Mouse (Mus musculus) monocyte, adult 2 months (primary cell): ENCODE results near the gene Zpbp2.

ENCODE experiments used
- DNase-seq, 2 experiments: peaks; one replicate each; pipeline ENCODE4 v3.0.0; 2022; ENCODE audit warnings: low spot score in 2 of 2, low read depth in 1 of 2

Gene Zpbp2

DNA sequence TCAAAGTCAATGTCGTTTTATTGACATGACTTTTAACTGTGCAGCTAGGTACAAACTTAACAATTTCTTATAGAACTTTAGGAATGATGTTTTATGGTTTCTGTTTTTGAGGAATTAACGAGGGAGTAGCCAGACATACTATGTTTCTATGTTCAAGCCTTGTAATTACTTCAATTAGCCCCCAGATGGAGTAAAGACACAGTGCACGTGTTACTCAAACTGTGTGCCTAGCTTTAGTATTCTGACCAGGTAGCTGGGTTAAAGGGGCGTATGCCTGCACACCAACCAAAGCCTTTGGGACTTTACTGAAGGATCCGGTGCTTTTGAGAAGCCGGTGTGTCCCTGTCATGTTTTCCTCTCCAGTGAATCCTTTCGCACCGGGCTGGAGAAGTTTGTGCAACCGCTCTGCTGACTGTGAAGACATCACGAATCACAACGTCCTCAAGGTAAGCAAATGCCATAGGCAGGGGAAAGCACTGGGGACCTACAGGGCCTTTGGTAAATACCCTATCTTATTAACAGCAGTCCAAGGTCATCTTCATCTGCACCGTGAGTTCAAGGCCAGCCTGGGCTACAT, 4.3 kb downstream of the Zpbp2 start:
- no peak for DNase-seq

DNA sequence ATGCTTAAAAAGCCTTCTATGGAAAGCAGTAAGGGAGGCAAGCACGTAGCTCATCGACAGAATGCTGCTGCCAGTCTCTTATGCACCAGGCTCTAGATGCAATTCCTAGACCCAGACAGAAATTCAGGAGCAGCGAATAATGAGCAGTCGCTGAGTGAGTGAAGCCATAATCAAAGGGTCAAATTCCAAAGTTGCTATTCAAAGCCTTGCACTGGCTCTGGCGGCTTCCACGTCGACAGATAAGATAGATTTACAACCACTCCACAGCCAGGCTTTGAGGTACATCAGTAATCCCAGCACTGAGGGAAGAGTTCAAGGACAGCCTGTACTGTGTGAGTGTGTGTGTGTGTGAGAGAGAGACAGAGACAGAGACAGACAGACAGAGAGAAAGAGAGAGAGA, 10.0 kb downstream of the Zpbp2 start:
- DNase-seq = no peak

DNA sequence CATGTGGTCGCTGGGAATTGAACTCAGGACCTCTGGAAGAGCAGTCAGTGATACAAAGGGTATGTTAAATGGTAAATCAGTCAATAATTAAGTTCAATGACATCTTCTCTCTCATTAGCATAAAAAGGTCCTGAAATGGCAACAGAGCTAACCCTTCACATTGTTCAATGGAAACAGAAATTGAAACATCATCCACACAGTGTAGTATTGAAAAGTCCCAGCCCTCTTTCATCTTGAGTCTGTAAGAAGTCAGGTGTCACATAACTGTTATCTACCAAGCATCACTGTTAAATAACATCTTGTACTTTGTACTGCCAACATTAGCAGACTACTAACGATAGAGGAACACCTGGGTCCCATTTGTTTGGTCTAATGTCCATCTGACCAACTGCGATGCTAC, 12.1 kb downstream of the Zpbp2 start:
- no peak for DNase-seq

- DNase-seq = no peak
Measured at GRCm38 (mm10) chr11:98563921-98564414, 13.1 kb downstream of the Zpbp2 start.

DNA sequence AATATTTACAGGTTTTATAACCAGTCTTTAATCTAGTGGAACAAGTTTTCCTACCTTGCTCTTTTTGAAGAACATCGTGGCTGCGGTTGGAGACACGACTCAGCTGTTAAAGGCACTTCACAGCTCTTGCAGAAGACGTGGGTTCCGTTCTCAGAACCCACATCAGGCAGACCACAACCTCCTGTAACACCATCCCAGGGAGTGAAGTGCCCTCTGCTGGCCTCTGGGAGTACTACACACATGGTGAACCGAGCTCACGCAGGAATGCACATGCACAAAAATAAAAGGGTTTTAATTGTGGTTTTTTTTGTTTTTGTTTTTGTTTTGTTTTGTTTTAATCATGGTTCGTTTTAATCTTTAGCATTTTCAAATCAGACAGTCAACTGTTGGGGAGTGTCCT, 17.4 kb downstream of the Zpbp2 start:
- DNase-seq = no peak

GRCm38 (mm10) chr11:98569461-98569860, 18.6 kb downstream of the Zpbp2 start:
- DNase-seq = no peak

GRCm38 (mm10) chr11:98577776-98578175, 26.9 kb downstream of the Zpbp2 start:
- DNase-seq = no peak

DNA sequence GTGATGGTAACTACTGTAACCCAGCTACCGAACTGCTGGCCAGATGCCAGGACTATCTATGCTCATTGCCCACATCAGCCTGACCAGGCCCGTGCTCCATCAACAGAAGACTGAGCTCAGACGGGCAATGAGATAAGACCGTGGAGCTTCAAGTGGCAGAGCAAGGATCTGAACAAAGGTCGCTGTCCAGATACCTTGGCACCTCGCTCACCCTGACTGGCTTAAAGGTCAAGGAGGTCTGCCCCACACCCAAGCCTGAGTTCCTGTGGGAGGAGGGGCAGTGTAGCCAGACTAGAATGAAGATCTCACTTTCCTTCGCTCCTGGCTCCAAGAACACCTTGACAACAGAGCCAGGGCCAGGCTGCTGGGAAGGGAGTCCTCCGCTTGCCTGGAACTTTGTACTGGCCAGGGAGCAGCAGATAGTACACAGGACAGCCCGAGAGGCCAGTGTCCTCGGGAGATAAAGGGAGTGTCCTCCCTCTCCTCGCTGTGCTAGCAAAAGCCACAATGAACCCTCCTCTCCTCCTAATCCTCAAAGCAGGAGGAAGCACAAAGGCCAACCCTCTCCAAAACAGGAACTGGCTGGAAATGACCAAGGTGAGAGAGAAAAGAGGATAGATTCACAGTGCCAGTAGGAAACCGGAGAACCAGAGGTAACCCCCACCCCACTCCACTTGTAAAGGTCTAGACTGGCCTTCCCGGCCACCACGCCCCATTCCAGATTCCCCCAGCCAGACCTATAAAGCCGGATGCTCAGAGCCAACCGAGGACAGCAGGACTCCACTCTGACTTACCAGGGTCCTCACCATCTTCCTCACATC, 29.6 kb downstream of the Zpbp2 start:
- DNase-seq = no peak

DNA sequence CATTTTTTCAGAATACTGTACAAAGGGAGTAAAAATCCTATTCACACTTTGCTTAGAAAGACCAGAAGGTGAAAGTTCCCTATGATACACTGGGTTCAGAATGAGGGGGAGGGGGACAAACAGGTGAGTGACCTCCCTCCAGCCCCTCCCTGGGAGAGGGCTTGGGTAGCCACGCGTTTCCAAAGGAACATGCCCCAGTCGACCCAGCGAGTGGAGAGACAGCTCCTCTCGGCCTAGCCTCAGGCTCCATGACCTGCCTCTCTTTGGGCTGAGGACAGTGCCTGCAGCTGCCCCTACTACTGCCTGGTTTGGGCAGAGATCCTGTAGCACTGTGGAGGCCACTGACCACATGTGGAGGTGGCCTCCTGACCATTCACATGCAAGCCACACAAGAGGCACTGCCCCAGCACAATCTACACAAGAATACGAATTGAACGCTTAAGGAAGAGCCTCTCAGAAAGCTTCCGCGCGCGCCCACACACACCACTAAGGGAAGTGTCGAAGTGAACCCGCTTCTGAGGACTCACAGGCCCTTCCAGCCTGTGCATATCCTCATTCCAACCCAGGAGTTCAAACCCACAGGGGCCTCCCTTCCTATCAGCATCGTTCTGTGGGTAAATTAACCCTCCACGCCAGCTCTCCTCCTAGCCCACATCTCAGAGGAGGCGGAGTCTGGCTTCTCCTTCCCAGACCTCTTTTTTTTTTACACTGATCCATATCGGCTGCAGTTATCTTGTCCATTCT, 30.6 kb downstream of the Zpbp2 start:
- no peak for DNase-seq

DNA sequence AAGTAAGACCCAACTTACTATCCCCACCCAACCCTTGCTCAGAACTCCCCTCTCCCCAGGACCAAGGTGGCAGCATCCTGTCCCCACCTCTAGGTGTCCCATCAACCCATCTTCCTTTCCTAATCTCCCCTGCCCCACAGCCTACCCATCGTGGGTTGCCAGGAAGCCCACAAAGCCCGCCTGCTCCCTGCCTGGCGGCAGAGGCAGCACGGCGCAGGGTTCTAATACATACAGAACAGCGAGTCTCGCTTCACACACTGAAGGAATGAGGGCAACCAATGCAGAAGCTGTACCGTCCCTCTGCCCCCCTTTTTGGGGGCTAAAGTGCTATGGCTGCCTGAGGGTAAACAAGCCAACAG, 31.1 kb downstream of the Zpbp2 start:
- DNase-seq = no peak

DNA sequence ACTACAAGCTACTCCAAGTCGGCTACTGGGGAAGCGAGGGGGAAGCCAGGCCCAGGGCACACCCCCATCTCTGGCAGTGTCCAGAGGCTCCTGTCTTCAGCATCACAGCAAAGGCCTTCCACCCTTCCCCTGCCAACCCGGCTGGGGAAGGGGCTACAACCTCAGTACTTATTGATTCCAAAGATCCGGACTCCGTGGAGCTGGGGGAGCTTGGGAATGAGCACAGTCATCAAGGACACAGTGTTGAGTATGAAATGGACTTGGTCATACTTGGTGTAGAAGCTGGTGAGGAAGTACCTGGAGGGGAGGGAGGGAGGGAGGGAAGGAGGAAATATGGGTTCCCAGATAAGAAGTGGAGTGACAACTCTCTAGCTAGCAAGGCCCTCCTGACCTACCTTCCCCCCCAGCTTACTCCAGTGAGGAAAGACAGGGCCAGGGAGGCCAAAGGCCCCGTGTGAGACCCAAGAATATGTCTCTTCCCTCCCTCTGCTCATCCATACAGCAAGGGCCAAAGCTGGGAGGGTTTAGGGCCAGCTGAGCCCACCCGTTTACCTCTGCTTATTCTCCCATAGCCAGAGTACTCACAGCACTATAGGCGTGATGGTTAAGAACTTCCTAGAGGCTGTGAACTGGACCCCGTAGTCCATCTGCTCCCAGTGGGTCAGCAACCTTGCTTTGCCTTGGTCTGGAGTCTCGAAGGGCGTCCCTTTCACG, 31.8 kb downstream of the Zpbp2 start:
- DNase-seq = no peak

- DNase-seq = no peak
Measured at GRCm38 (mm10) chr11:98583265-98583552, 32.3 kb downstream of the Zpbp2 start.

DNA sequence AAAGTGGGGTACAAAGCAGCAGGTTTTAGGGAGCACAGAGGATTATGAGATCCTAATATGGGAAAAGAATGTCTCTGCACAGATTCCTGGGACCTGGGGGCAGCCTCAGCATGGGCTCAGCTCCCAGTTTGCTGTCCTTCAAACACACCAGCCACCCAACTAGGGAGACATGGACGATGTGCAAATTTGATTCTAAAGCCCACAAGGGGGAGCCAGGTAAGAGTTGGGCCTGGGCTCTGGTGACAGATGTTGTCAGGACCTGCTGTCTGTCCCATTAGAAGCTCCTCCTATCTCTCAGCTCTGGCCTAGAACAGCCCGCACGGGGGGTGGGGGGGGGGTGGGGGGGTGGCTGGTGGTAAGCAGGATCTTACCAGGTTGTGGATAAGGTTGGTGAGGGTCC, 32.7 kb downstream of the Zpbp2 start:
- DNase-seq = no peak

DNA sequence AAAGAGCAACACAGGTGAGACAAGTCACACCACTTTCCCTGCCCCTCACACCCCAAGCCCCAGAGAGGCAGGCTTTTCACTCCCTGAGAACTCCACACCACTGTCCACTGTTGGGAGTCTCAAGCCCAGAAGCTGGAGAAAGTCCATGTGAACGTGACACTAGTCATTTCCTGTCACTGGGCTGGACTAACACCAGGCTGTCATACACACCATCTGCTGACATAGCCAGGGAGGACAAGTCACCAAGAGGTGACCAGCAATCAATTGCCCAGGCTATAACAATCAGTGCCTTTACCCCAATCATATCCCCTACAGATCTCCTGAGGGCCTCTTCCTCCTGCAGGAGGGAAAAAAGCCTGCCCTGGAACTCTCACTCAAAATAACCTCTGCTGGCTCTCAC, 33.2 kb downstream of the Zpbp2 start:
- no peak for DNase-seq

DNA sequence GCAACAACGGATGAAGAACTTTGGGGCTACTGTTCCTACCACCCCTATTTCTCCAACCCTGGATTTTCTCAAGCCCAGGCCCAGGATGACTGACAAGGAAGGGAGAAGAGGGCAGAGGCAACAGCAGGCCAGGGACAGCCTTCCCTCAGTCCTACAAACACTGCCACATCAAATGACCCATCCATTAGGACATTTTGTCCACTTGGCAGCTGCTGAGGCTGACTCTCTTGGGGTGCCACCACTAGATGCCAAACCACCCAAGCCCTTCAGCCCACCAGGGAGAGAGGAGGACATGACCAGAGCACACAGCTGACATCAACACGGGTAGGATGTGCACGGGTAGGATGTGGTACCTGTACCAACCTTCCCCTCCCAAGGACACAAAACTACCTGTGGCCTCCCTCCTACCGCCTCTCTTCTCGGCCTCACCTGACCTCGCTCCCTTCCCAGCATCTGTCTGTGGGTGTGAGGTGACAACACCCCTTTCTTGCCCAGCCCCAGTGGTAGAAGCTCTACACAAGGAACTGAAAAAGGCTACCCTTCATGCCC, 33.8 kb downstream of the Zpbp2 start:
- no peak for DNase-seq

GRCm38 (mm10) chr11:98586087-98586891, 35.4 kb downstream of the Zpbp2 start:
- no peak for DNase-seq

DNA sequence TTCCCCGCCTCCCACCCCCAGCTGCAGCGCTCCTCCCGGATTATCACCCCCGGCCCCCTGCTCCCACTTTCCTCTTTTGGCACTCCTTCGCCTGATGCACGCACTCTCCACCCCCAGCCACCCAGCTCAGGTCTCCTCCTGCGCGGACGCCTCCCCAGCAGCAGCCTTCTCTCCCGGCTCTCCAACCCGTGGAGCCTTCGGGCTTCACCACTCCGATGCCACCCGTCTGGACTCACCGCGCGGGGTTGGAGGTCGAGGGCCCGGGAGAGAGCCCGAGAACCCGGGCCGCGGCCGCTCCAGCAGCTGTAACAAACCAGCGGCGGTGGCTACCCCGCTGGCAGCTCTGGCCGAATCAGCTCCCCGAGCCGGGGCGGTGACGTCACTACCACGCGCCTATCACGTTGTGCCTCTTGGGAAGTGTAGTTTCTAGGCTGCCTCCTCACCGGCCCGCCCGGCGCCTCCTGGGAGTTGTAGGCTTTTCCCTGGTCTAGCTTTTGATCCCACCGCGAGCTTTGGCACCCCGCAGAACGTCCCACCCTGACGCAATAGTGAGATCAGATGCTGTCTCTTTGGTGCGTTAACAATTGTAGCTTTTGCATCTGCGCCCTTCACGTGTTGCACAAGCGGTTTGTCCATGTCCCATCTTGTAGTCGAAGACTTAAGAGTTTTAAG, 36.1 kb downstream of the Zpbp2 start, which contains the start of gene Ormdl3:
Ormdl3 (minus strand) TSS at position 477 of the 672 bp plus-strand sequence.
- DNase-seq = peak; percentile 92 to 94

DNA sequence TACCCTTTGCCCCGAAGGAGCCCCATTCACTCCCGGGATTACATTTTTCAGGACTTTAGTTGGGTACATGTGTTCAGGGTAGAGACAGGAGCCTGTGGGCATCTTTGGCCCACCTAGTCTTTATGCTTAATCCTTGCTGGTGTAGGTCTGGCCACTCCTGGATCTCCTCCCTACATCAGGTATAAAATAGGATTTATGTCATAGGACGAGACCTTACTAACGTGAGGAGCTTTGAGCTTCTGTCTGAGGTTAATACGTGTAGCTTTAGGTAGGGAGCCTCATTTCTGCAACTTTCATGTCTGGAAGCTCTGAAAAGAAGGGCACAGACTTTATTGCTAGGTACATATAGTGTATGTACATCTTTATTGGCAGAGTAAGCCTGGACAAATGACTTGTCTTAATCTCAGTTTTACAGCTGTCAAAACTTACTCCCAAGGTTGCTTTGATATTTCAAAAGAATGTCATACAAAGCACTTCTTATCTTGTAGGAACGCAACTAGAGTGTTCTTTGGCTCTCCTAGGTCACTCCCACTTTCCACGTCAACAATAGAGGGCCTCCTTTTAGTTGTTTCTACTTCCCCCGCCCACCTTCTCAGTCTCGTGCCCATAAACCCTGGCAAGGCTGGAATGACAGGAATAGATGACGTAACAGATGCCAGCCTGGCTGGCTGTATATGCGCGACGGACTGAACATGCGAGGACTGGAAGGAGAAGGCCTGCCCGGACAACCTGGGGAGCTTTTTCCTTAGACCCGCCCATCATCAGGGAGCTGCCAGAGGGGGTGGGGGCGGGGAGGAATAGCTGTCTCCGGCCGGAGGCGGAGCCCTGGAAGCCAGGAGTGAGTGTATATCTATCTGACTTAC, 37.0 kb downstream of the Zpbp2 start:
- peak; percentile 59 to 65 for DNase-seq

DNA sequence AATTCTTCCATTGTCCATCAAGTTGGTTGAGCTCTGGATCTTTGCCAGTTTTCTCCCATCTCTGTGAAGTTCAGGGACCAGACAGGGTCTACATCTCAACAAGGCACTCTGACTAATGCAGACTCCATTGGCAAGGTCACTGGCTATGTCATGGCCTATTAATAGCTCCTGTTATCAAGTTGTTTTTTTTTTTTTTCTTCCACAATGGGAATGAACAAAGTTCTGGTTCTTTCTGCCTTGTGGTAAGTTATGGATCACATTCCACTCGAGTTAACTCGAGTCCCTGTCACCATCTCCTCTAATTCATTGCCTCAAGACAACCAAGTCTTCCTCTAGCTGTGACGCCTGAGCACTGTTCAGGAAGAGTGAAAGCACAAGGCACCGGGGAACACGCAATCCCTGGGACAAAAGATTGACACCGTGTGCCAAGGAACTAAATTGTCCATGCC, 38.0 kb downstream of the Zpbp2 start:
- DNase-seq = no peak
